Mouse (Mus musculus): Measurements from ENCODE around the gene Ccdc88c.

The Ccdc88c gene

DNA sequence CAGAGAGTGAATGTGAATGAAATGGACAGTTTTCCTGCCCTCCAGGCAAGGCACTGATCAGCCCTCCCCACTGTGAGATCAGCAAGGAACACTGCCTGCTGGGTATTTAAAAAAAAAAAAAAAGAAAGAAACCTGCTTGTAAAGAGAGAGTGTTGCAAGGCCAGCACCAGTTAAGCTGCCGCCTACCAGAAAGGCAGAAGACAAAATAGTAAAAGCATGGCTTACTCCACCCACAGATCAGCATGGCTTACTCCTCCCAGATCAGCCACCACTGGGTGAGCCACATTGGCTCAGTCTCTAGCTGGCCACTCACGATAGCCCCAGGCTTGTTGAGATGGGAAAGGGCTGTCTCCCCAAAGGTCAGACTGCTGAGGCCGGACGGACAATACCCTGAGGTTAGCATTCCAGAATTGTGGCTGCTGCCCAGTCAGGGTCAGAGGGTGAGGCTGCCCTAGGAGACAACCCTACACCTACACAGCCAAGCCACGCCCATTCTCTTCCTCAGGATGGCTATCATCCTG lies 32.4 kb downstream of the Ccdc88c start:
- DNase-seq, result no peak

- DNase-seq, result no peak
Observed at GRCm38 (mm10) chr12:100995607-100996377, 33.1 kb downstream of the Ccdc88c start.

- no peak for DNase-seq
Observed at GRCm38 (mm10) chr12:100994140-100995015, 34.5 kb downstream of the Ccdc88c start.

DNA sequence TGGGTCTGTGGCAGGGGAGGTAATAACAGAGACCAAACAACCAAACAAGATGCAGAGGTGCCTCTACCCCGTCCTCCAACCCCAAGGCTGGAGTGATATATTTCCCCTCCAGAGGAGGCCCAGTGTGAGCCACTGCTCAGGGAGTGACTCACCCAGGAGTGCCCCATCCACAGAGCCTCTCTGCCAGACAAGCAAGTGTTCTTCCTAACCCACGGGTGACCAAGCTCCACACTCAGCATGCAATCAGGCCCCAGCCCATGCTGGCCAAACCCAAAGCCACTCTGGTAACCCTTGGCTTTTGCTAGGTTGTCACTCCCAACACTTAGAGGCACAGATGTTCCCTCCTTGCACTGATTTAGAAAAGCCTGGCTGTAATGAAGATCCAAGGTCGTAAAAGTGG lies 35.7 kb downstream of the Ccdc88c start:
- no peak for DNase-seq

GRCm38 (mm10) chr12:100992505-100992904 lies 36.4 kb downstream of the Ccdc88c start:
- no peak for DNase-seq

DNA sequence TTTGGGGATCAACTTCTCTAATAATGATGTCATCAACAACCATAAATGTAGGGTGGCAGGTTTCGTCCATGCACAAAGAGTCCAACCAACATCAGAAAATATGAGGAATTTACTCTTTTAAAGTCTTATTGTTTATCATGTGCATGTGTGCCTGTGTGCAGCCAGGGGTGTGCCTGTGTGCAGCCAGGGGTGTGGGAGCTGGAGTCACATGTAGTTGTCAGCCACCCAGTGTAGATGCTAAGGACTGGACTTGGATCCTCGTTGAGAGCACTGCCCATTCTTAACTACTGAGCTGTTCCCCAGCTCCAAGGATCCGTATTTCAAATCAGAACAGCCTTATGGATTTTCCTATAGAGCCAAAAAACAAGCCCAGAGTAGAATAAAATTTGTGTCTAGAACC lies 37.7 kb downstream of the Ccdc88c start:
- no peak for DNase-seq

DNA sequence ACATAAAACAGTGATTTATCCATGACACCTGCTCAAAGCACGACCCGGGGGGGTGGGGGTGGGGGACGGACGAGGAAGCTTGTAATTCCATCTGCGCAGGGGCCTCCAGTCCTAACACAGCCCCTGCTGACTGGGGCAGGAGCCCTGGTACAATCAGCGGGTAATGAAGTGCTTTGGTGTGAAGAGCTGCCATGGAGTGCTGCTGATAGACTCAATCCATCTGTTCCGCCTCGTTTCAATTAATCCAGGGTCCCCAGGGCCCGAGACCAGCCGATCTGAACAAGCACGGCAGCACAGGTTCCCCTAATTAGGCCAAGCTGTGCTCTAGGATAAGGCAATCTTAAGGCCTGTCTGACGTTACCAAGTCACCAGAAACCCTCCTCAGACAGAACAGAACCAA lies 38.6 kb downstream of the Ccdc88c start:
- peak in 1 of 2 experiments; percentile 61 for DNase-seq

GRCm38 (mm10) chr12:100989780-100990288 lies 39.0 kb downstream of the Ccdc88c start:
- DNase-seq, result peak in 1 of 2 experiments; percentile 26

DNA sequence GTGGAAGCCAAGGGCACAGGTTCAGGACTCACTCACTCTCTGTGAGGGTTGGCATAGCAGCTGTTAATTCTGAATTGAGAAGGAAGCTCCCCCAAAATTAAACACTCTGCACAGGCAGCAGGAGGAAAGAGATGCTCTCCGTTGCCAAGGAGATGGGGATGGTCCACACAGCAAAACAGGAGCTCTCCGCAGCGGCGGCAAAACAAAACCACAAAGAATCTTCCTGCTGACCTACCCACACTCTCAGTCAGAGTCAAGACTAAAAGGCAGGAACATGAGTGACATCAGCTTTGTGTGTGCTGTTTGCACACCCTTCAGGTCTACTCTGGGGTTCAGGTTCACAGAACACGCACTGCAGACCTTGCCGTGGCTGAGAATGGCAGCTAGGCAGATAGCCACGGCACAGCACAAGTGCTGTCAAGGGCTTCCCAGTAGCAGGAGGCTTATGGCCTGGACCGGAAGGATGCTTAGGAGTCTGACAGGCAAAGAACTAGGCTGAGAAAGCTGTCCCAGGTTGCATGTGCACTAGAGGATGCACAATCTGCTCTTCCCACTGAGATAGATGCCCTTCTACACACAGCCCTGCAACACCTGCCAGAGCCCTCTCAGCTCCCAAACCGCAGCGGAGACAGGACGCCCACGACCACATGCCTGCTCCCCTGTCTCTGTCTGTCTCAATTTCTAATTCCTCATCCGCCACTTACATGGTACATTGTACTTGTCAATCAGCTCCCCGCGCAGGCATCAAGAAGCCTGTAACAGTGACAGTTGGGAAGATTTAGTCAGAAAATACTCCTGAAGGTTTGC lies 40.3 kb downstream of the Ccdc88c start:
- DNase-seq, result no peak

DNA sequence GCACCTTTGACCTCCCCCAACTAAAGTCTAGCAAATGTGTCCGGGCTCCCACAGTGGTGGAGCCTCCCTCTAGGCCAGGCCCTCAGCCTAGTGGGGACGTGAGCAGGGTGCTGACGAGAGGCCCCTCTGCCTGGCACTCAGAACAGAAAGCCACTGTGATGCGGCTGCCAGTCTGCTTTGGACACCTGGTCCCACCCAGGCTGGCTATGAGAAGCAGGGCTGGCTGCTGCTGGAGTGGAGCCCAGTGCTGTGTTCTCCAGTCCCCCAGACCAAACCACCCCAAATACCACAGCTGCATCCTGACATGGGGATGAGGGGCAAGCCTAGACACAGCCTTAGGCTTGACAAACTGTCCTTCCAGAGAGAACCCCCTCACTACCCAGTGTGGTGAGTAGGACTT lies 42.4 kb downstream of the Ccdc88c start:
- no peak for DNase-seq

GRCm38 (mm10) chr12:100985793-100986157 lies 43.1 kb downstream of the Ccdc88c start:
- peak in 1 of 2 experiments; percentile 42 for DNase-seq

GRCm38 (mm10) chr12:100985050-100985792 lies 43.6 kb downstream of the Ccdc88c start:
- DNase-seq, result peak in 1 of 2 experiments; percentile 38

- DNase-seq, result no peak
Observed at GRCm38 (mm10) chr12:100983565-100983964, 45.3 kb downstream of the Ccdc88c start.

DNA sequence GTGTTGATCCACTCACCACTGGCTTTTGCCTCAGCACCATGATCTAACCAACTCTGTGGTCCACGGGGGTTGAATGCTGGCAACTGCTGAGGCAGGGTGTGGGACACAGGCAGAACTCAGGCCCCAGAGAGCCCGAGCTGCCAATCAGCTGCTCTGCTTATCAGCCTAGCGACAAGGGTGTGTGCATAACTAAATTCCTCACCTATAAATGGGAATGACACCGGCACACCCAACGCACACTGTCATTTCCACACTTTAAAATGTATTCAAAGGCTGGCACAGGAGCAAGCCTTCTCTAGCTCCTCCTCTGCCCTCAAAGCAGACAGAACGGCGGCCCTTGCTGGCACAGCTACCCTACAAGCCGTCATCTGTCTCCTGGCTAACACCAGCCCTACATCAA lies 46.6 kb downstream of the Ccdc88c start:
- peak in 1 of 2 experiments; percentile 59 for DNase-seq

GRCm38 (mm10) chr12:100980551-100981008 lies 48.3 kb downstream of the Ccdc88c start:
- DNase-seq, result peak; percentile 27 to 75

- no peak for DNase-seq
Observed at GRCm38 (mm10) chr12:100979616-100980015, 49.2 kb downstream of the Ccdc88c start.

DNA sequence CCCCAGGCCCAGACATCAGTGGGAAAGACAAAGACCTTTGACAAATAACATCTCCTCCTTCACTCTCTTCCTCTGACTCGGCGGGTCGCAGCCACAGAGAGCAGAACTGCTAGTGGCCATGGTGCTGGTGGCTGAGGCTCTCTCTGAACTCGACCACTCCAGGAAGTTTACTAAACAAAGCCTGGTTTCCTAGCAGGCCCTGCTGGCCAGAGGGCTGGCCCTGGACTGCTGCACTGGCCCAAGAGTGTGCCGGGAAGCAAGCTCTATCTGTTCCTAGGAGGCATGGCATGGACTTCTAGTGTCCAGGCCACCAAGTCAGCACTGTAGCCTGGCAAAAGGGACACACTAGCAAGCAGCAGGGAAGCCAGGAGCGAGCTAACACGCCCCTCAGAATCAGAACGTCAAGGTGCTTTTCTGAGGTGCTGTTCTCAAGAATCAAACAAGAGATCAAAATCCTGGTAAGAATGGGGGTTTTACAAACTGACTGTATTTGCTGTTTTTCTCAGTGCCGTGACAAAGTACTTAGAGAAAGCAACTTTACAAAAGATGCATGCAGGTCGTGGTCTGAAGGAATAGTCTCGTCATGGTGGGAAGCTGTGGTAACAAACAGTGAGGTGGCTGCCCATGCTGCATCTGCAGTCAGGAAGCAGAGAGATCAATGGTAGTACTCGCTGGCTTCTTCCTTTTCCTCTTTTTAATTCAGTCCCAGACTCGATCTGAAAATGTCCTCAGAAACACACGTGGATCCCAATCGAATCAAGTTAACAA lies 50.7 kb downstream of the Ccdc88c start:
- DNase-seq, result peak; percentile 30 to 50

- DNase-seq, result no peak
Observed at GRCm38 (mm10) chr12:100977551-100977950, 51.3 kb downstream of the Ccdc88c start.

- no peak for DNase-seq
Observed at GRCm38 (mm10) chr12:100969808-100970207, 59.0 kb downstream of the Ccdc88c start.

GRCm38 (mm10) chr12:100967383-100967782 lies 61.5 kb downstream of the Ccdc88c start:
- no peak for DNase-seq

- DNase-seq, result no peak
Observed at GRCm38 (mm10) chr12:100966253-100966652, 62.6 kb downstream of the Ccdc88c start.

Measured in lung, postnatal 4 days (tissue).